Mouse (Mus musculus) adrenal gland, adult (tissue): ENCODE results near the gene Kmt5a.
"Not testable (repeated sequence)": the region's sequence is repeated elsewhere in the genome, so short reads cannot be mapped to it uniquely, and the experiment has no call there.

Source experiments
- DNase-seq, 2 experiments: peaks; one replicate each; pipeline ENCODE4 v3.0.0; 2022 to 2023; ENCODE audit warnings: low spot score in 1 of 2; ENCODE audit not compliant: inconsistent age in 2 of 2

Gene Kmt5a

DNA sequence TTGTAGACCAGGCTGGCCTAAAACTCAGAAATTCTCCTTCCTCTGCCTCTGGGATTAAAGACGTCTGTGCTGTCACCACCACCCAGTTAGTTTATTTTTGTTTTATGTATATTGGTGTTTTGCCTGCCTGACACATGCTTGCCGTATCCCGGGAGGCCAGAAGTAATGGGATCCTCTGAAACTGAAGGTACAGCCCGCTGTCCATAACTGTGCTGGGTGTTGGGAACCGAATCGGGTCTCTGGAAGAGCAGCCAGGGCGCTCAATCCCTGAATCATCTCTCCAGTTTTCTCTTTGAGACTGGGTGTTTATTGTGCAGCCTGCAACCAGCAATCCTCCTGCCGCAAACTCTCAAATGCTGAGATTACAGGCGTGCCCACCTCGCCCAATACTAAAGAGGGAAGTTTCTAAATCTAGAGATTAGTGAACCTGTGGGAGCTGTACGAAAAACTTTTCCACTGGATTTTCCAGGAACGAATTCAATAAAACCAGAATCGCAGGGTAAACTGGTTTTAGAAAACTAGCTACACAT lies 42.8 kb downstream of the Kmt5a start:
- DNase-seq: peak; percentile 56 to 89

DNA sequence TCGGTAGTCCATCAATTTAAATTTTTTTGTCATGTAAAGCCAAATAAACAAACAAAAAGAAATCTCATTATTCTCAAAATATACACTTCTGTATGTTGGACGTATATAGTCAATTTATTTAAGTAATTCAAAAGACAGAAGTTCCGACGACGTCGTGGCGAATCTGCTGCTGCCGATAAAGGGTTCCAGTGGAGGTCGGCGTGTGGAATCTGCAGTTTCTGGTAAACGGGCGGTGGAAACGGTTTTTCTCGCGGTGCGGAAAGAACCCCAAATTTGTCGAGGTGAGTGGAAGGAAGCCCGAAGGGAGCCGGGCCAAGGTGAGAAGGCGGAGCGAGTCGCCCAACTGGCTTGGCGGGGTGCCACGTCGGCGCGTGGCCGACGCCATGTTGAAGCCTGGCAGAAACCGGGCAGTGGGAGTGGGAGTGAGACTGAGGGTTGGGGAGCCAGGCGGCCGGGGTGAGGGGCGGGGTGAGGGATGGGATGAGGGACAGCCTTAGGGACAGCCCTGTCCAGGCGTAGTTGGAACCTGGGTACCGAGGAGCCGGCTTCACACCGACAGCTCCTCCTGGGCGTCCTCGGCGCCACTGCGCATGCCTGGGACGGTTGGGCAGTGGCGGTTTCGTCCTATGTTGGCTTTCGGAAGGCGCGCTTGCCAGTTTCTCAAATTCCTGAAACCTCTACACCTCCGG lies 43.4 kb downstream of the Kmt5a start, which contains the start of gene Snrnp35:
TSS of gene Snrnp35 (plus strand) at position 169 of the 689 bp plus-strand sequence.
- DNase-seq: peak; percentile 94 to 99

DNA sequence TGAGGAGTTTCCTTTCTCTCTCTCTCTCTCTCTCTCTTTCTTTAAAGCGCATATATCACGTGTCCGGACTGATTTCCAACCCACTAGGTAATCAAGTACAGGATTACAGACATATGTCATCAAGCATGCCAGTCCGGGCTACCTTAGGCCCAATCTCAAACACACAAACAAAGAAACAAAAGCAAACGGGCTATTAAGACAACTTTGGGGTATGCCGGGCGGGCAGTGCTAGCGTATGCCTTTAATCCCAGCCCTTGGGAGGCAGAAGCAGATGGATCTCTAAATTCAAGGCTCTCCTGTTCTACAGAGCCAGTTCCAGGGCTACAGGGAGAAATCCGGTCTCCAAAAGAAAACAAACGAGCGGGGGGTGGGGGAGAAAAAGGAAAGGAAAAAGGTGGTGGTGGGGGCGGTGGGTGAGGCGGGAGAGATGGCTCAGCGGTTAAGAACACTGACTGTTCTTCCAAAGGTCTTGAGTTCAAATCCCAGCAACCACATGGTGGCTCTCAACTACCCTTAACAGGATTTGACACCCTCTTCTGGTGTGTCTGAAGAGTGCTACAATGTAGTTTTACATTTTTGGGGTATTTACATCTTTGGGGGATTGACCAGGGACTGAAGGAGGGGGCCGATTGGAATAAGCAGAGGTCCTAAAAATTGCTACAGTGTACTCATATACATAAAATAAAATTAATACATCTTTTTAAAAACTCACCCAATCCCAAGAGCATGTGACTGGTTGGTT lies 44.1 kb downstream of the Kmt5a start:
- DNase-seq: no peak

DNA sequence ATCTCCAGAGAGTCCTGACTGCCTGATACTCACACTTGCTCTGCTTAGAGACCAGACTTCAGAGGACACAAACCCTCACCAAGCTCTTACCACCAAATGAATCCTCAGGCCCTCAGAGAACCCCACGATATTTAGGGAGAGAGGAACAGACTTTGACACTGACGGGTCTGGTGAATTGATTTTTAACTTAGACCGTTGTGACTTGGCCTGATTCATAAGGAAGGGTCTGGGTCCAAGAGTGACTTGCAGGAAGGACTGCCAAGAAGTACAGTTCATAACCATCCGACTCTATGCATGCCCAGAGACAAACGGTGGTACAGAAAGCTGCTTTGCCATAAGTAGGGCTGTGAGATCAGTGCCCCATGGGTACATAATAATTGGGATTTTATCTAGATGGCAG lies 45.9 kb downstream of the Kmt5a start:
- no peak for DNase-seq

DNA sequence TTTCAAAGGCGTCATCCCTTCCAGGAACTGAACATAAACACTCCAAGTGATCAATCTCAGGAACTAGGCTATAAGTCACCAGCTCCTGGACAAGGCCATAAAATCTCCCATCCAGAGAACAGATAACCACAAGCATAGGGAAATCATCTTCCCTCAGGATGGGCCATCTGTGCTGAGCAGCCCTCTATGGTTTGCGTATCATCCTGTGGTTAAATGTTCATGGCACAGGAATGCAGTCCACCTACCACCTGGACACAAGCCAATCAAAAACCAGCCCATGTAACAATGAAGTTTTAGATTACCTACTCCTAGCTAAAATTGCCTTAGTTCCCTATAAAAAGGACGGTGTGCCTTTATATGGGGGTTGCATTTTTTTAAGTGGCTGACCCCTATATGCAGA lies 49.2 kb downstream of the Kmt5a start:
- DNase-seq: no peak

DNA sequence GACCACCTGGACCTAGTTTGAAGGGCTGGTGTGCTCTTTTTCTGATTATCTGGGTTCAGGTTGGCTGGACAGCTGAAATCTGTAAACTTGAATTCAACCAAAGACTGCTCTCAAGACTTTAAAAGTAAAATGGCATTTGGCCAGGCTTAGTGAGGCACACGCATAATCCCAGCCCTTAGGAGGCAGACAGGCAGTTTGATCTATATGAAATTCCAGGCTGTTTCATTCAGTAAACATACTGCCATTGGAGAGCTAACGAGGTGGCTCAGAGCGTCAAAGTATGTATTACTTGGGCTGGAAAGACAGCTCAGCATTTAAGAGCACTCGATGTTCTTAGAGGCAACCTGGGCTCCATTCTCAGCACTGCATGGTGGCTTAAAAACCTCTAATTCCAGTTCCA lies 52.0 kb downstream of the Kmt5a start:
- DNase-seq: no peak

DNA sequence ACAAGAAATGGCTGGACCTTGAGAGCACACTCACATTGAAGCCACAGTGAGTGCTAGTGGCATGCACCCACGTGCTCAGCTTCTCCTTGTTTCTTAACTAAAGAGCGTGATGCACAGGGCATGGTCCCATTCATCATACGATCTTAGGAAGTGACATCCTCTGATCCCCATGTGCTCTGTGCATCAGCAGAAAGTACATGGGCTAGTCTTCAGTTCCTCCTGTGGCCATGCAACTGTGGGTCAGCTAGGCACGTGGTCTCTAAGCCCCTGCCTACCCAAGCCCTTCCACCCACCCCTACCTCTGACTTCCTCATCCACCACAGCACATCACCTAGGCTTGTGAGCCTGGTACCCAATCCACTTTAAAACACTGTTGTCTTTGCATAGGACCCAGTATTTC lies 52.9 kb downstream of the Kmt5a start:
- DNase-seq: no peak

DNA sequence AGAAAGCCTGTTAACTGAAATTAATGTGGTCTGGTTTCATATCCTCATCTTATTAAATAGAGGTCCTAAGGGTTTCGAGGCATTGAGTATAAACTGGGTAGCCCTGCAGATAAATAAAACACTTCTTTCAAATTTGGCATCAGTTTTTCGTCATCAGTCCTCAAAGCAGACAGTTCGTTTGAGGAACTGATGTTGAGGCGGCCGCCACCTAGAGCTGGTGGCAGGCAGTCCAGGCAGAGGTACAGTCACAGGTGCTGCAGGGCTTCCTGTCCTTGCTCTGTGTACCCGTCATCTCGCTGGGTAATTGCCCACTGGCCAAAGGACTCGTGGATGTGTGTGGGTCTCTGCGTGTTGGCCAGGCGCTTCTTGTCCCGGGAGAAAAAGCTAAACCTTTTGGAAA lies 53.7 kb downstream of the Kmt5a start:
- DNase-seq: no peak

DNA sequence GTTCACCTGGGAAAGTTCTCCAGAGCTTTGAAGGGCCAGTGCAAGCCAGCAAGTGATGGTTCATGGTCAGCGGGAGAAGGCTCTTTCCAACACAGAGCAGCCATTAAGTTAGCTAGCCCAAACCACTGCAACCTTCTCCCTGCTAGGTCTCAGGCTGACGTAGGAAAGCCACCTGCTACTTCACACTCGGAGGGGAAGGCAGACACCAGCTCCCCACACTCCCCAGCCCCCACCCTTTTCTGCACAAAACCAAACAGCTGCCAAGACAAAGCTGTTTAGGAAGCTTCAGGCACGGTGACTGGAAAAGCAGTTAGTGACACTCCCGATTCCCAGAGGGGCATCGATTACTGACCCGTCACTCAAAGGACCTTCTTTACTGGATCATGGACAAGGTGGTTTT lies 55.8 kb downstream of the Kmt5a start:
- DNase-seq: no peak

DNA sequence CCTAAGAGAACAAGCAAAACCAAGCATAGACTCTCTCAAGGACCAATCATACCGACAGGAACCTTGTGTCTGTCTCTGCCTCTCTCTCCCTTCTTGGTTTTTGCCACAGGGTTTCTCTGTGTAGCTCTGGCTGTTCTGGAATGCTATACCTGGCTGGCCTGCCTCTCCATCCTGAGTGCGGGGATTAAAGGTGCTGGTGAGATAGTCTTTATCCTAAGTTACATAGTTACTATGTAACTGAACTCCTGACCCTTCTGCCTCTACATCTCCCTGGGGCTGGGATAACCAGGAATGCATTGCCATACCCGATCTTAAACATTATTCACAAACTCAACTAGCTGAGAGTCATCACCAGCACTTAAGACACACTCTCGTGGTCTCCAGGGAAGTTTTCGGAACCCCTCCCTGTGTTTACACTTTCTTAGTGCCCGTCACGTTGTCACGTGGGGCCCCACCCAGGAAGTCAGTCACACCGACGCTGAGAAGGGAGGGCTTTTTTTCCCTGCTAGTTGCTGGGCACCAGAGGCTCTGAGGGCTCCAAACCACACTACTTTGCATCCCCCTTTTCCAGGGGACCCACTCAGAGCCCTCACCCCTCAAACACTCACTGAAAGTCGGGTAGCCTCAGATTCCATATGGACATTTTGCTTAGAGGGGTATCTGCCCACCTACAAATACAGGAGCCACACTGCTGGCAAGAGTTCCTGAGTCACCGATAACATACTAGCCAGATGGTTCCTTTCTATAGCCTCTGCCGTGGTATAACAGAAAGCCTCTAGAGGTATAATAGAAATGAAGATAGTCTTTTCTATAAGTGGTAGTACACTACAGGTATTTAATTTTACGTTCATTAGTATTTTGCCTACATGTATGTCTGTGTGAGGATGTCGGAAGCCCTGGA lies 57.1 kb downstream of the Kmt5a start:
- DNase-seq: no peak

DNA sequence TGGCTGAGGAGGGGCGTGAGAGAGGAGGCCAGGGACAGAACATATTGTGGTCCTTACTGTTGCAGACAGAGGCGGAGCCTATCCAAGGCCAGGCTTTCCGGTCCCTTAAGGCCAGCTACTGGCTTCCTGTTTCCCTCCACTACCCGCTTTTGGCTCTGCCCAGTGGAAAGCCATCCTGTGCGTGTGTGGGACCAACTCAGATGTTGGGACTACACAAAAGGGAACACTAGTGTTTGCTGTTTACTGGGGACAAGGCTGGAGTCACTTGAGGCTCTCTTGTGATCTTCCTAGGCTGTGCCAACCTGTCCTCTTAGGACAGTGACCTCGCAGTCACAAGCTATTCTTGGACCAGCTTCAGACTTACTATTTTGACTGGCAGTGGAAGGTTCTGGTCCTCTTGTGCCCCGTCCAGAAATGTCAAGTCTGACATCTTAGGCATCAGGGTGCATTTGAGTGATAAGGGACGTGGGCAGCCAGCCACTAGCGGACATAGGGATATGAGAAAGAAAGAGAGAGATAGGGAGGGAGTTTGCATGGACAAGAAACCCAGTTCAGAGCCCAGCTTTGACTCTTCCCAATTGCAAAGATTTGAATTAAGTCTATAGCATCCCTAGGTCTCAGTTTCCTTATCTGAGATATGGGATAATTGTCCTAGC lies 58.6 kb downstream of the Kmt5a start:
- peak; percentile 66 to 86 for DNase-seq

DNA sequence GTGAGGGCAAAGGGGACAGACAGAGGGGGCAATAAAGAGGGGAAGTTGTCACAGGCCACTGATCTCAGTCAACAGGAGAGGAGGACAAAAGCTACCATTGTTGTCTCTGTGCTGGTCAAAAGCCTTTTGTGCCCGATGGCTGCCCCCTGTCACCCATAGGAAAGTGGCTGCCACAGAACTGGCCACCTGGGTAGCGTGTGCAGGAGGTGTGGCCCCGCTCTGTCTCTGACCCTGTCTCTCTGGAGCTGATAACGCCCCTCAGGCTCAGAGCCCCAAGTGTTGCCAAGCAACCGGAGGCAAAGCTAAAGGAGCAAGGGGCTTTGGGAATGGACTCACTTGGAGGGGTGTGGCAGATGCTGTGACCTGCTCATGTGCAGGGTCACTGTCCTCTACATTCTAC lies 59.3 kb downstream of the Kmt5a start:
- DNase-seq: no peak

DNA sequence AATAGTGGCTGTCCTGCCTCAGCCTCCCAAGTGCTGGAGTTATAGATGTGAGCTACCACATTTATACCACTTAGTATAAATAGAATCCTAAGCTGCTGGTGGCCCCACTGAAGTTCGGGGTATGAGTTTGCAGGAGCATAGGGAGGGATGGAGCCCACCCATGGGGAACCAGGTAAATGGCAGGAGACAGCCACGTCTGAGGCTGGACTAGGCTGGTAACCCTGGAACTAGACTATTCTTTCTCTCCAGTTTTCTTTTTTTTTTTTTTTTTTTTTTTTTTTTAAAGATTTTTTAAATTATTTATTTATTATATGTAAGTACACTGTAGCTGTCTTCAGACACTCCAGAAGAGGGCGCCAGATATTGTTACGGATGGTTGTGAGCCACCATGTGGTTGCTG lies 60.3 kb downstream of the Kmt5a start:
- DNase-seq: not testable (repeated sequence)

DNA sequence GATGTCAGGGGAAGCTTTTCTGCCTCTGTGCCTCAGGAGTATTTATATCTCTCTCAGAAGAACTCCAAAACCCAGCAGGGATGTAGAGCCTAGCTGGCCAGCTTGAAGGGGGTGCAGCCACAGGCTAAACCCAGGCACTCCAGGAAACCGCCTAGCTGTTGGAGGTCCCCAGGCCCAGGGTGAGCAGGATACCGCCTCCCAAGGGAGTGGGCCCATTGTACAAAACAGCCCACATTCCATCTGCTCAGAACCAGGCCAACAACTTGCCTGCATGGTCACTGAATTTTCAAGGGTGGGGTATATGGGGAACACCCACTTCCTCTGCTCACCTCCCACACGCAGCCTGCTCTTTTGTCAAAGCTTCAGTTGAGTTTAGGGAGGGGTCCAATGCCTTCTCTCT lies 60.8 kb downstream of the Kmt5a start:
- DNase-seq: no peak

DNA sequence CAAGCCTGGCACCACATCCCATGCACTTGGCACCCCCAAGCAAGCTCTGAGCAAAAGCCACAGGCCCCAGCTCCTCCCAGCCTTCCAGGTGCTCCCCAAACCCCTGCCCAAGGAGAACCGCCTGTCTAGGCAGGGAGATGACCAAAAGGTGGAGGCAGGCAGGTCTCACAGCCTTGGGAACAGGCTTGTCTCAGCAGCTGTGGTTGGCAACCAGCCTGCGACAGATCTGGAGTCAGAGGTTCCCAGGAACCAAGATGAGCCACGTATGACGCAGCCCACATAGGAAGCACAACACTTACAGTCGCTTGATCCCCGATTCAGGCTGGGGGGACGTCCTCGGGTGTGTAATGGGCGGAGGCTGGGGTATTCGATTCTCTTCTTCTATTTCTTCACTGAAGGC lies 61.8 kb downstream of the Kmt5a start:
- DNase-seq: no peak

DNA sequence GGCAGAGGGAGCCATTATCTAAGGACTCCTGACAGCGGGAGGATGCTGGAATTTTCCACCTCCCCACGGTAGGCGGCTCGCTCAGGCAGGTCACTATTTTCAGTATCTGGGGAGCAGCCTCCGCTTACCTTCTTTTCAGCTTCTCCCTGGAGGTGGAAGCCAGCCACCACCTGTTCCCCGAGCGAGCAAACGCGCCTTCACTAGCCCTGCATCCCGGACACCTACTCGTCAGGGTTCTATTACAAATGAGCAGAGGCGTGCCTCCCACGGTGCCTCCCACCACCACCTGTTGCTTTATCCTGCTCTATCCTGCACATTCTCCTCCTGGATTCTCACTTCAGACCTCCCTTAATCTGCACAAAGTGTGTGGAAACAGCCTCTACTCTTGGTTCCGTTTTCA lies 64.0 kb downstream of the Kmt5a start:
- DNase-seq: no peak

DNA sequence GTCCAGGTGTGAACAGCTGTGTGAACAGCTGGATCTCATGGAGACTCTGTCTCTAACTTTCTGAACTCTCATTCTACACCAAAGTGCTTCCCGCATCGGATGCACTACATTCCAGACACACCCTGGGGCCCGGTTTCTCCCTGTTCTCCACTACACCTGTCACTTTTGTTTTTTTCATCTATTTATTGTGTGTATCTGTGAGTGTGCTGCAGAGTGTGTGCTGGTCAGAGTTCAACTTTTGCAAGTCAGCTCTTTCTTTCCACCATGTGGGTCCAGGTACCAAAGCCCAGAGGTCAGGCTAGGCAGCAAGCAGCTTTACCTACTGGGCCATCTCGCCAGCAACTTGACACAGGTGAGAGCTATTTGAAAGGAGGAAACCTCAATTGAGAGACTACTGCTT lies 65.5 kb downstream of the Kmt5a start:
- no peak for DNase-seq

DNA sequence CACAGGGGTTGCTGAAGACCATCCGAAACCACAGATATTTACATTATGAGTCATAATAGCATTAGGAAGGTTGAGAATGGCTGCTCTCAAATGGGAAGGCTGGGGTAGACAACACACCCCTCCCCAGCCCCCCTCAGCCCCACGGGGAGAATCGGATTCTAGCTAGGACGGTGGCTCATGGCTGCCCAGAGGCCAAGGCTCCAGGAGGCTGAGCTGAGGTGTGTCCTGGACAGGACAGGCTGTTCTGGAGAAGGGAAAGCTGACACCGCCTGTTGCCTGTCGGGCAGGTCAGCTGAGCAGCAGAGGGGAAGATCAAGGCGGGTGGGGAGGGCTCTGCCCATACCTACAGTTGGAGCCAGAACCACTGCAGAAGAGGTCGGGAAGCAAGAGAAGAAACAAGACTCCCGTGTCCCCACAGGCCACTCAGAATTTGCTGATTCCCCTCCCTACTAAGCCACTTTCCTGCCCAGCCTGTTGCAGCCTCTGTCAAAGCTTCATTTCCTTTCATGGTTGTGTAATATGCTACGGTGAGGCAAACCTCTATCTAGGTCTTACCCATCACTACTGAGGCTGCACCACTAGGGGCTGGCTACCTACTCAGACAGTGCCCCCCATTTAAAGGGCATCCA lies 67.1 kb downstream of the Kmt5a start:
- peak in 1 of 2 experiments; percentile 37 for DNase-seq

DNA sequence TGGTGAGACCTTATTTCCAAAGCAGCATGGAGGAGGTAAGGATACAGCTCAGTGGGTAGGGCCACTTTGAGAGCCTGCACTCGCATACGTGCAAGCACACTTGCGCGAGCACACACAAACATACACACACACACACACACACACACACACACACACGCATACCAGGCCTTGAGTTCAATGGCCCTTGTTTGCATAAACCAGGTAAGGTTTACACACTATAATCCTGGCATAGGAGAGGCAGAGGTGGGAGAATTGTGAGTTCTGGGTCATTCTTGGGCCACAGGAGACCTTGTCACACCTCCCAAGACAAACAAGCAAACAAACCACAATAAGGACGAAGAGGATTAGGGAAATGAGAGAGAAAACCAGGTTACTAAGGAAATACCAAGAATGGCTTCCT lies 69.5 kb downstream of the Kmt5a start:
- no peak for DNase-seq

DNA sequence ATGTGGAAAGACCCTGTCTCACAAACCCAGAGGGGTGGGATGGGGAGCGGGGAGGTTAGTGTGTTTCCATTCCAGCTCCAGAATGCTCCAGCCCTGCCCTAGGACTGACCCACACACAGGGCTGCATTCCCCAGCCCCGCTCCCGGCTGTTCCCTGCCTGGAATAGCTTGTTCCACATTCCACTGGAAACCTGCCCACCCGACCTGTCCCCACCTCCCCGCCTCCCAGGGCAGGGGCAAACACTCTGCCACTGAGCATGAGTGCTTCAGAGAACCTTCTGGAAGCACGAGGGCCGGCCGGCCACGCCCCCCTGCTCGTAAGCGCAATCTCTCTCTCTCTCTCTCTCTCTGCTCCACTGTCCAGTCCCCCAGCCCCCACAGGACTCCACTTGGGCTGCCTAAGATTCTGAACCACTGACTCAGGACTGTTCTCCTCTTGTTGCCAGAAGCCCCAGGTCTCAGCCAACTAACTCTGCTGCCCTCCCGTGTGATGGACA lies 70.1 kb downstream of the Kmt5a start:
- no peak for DNase-seq
